Mouse (Mus musculus) cerebellum, postnatal 10 days (tissue): ENCODE measurements around the gene Habp4.

Experiments
- DNase-seq, 2 experiments: peaks; one replicate each; pipeline ENCODE4 v3.0.0; 2021; ENCODE audit warnings: mixed read lengths in 2 of 2

The Habp4 gene

GRCm38 (mm10) chr13:64161548-64161915 lies at the start of gene Habp4:
Gene Habp4, plus strand, starts transcription at chr13:64161824.
- DNase-seq = peak; percentile 99

- DNase-seq = no peak
Observed at GRCm38 (mm10) chr13:64117442-64117841, 44.2 kb upstream of the Habp4 start.

DNA sequence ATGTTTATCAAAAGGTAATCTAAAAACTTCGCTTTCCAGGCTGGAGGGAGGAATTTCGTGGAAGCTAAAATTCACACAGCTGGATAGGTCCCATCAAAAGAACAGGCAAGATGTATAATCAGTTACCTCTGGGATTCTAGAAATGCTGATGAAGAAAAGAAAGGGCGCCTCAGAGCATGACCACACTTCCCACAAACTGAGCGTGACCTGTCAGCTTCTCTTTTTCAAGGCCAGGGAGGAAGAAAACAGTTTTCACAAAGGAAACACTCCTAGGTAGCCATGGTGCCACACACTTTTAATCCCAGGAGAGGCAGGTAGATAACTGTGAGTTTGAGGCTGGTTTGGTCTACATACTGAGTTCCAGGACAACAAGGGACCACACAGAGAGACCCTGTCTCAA lies 40.9 kb upstream of the Habp4 start:
- DNase-seq = no peak

GRCm38 (mm10) chr13:64123491-64124188 lies 38.0 kb upstream of the Habp4 start:
- no peak for DNase-seq

DNA sequence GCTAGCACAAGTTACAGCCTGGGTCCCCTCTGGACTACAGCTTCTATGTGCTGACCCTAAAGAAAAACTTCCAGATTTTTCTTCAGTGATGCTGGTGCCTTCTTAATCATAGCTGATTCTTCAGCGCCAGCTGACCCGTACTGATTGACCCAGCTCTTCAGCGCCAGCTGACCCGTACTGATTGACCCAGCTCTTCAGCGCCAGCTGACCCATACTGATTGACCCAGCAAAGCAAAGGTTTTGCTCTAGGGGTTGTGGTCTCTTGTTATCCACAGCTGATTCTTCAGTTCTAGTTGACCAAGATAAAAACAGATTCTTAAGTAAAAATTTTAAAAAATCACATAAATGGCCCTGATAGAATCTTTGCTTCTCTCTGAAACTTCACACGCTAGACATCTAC lies 36.7 kb upstream of the Habp4 start:
- DNase-seq = no peak

- DNase-seq = no peak
Observed at GRCm38 (mm10) chr13:64126316-64126715, 35.3 kb upstream of the Habp4 start.

- DNase-seq = peak; percentile 50 to 62
Observed at GRCm38 (mm10) chr13:64128858-64129615, 32.6 kb upstream of the Habp4 start, which contains the start of gene Slc35d2. Gene Slc35d2, minus strand, starts transcription at chr13:64129368.

DNA sequence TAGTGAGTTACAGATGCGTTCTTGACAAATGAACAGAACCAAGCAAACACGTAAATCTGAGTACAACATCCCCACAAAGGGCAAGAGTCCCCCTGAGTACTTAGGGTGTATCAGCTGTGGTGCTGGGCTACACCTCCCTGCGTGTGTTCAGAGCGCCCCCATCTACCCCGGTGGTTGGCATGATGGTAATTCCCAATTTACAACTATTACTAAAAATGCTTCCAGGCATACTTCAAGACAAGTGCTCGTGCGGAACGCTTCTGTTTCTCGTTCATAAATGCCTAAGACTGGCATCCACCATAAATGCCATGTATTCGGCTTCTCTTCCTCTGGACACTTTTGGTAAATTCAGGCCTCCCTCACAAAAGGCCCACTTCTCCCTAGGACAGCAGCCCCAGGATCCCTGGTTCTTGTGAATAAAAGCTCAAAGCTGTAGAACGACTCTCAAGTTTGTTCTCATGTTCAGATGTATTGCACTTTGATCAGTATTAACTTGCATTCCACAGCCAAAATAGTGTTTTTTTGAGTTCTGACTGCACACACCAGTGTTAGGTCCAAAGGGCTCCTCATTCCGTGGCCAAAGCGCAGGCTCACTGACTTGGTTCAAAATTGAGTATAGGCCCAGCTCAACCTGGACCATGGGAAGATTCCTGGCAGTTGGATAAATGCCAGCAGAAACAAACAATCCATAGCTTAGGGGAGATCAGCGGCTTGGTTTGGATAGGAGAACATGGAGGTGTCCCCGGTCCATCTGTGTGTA lies 31.8 kb upstream of the Habp4 start:
- DNase-seq = peak; percentile 40 to 50

GRCm38 (mm10) chr13:64150121-64150520 lies 11.5 kb upstream of the Habp4 start:
- no peak for DNase-seq

- DNase-seq = peak; percentile 96
Observed at GRCm38 (mm10) chr13:64152241-64152669, 9.4 kb upstream of the Habp4 start.

- DNase-seq = peak in 1 of 2 experiments; percentile 64
Observed at GRCm38 (mm10) chr13:64152671-64153082, 8.9 kb upstream of the Habp4 start.

- DNase-seq = peak; percentile 97 to 98
Observed at GRCm38 (mm10) chr13:64153083-64153682, 8.4 kb upstream of the Habp4 start, which contains the start of gene Zfp367. Gene Zfp367, minus strand, starts transcription at chr13:64153202.

GRCm38 (mm10) chr13:64153751-64154267 lies 7.8 kb upstream of the Habp4 start:
- DNase-seq = peak; percentile 32 to 45

- no peak for DNase-seq
Observed at GRCm38 (mm10) chr13:64154651-64155050, 7.0 kb upstream of the Habp4 start.

GRCm38 (mm10) chr13:64155171-64155571 lies 6.5 kb upstream of the Habp4 start:
- DNase-seq = no peak

GRCm38 (mm10) chr13:64156966-64157365 lies 4.7 kb upstream of the Habp4 start:
- DNase-seq = no peak

GRCm38 (mm10) chr13:64161916-64162611 lies 440 bp downstream of the Habp4 start:
- no peak for DNase-seq

GRCm38 (mm10) chr13:64162626-64163025 lies 1.0 kb downstream of the Habp4 start:
- peak in 1 of 2 experiments; percentile 21 for DNase-seq

GRCm38 (mm10) chr13:64163147-64163715 lies 1.6 kb downstream of the Habp4 start:
- DNase-seq = peak in 1 of 2 experiments; percentile 23

GRCm38 (mm10) chr13:64169746-64170145 lies 8.1 kb downstream of the Habp4 start:
- DNase-seq = peak; percentile 31 to 61

GRCm38 (mm10) chr13:64178000-64178399 lies 16.4 kb downstream of the Habp4 start:
- DNase-seq = no peak
